ENCODE assay signal across 24 mouse cellular contexts in the genomic region with DNA sequence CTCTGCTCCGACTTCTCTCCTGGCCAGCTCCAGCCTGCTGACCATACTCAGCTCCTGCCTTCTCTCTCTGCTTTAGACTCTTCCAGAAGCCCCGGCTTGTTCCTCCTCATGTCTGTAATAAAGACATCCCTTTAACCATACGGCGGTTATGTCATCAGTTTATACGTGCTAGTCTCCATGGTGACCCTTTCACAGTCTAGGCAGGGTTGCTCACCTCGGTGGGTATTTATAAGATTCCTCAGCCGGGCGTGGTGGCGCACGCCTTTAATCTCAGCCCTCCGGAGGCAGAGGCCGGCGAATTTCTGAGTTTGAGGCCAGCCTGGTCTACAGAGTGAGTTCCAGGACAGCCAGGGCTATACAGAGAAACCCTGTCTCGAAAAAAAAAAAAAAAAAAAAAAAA. TPM values are rescaled to one million over a fixed set of nuclear protein-coding genes. Genes with fewer than 3 reads are reported as not detected.
DNase-seq lines count a peak whose midpoint lies in the region; ATAC-seq and TF ChIP-seq lines count a peak whose summit lies in the region.
"Had no signal": no experiment of that assay in that cellular context is flagged by ENCODE, and none has a peak within 500 bp of the region (broad histone marks: within the 10 kb centered on the region; RNA-seq: fewer than 3 reads in every experiment).

No protein-coding gene starts in this region.

- DNase-seq in heart, adult 18-20 months, result no peak
- DNase-seq in midbrain, embryonic 11.5 days (ENCODE audit: low spot score, missing footprints), result peak; percentile 33
- DNase-seq in midbrain, postnatal 0 days (ENCODE audit: low spot score), result no peak
- DNase-seq in R1 (ENCODE audit: low read depth, low spot score), result peak; percentile 85
- no peak for DNase-seq in thymus, postnatal 4 days
- no peak for DNase-seq in liver, postnatal 0 days
- DNase-seq: adrenal gland, postnatal 14 days; B cell, adult 2 months; cerebellum, adult 8-10 months; cerebellum, postnatal 36 days; embryo, embryonic 11 days; gastrocnemius, postnatal 36 days; kidney, adult 11 months; kidney, postnatal 36 days; lung, adult 18-20 months; lung, postnatal 14 days; thymus, postnatal 14 days had no signal

- ATAC-seq in heart, embryonic 11.5 days (replicated peaks; ENCODE audit: insufficient number of reproducible peaks, low FRiP score, low TSS enrichment), result no peak
- ATAC-seq in midbrain, embryonic 11.5 days (ENCODE audit: low FRiP score), result no peak
- ATAC-seq in midbrain, postnatal 0 days (ENCODE audit: low FRiP score), result no peak
- no peak for ATAC-seq in liver, postnatal 0 days
- ATAC-seq: activated CD4-positive, CD25-positive, alpha-beta regulatory T cell, adult 4 months; forebrain, embryonic 15.5 days had no signal

- H3K9me3 ChIP-seq in heart, embryonic 11.5 days (replicated peaks; ENCODE audit: control insufficient read depth, low read length), result no peaks in the 10 kb centered on the region
- H3K9me3 ChIP-seq in midbrain, embryonic 11.5 days (ENCODE audit: control insufficient read depth, low read length), result no peaks in the 10 kb centered on the region
- no peaks in the 10 kb centered on the region for H3K9me3 ChIP-seq in midbrain, postnatal 0 days (ENCODE audit: low read length)
- H3K9me3 ChIP-seq in liver, postnatal 0 days (ENCODE audit: low read length), result no peaks in the 10 kb centered on the region
- H3K9me3 ChIP-seq: forebrain, embryonic 15.5 days; hindbrain, embryonic 15.5 days; kidney, embryonic 15.5 days; midbrain, embryonic 12.5 days had no signal

- no peak for TF ChIP-seq CTCF in midbrain, postnatal 0 days (IDR thresholded peaks at IDR 0.05)
- TF ChIP-seq CTCF in liver, postnatal 0 days (IDR thresholded peaks at IDR 0.05; ENCODE audit: low read depth), result no peak

- no peaks in the 10 kb centered on the region for H3K36me3 ChIP-seq in heart, embryonic 11.5 days (ENCODE audit: control insufficient read depth, insufficient read depth, low read length)
- no peaks in the 10 kb centered on the region for H3K36me3 ChIP-seq in midbrain, embryonic 11.5 days (ENCODE audit: control insufficient read depth, insufficient read depth, low read length)
- no peaks in the 10 kb centered on the region for H3K36me3 ChIP-seq in midbrain, postnatal 0 days (ENCODE audit: insufficient read depth, low read length)
- 0 out of 2 replicates have a peak, but pooled peaks cover 2% of the 10 kb centered on the region for H3K36me3 ChIP-seq in liver, postnatal 0 days (replicated peaks; ENCODE audit: insufficient read depth, low read length)
- H3K36me3 ChIP-seq: forebrain, embryonic 15.5 days; hindbrain, embryonic 15.5 days; kidney, embryonic 15.5 days; midbrain, embryonic 12.5 days had no signal

- WGBS in heart, embryonic 11.5 days (ENCODE audit: insufficient replicate concordance), result 71% methylated on average over 14 of the region's 14 CpGs
- 76% methylated on average over 13 of the region's 14 CpGs for WGBS in midbrain, embryonic 11.5 days
- WGBS in midbrain, postnatal 0 days, result 63% methylated on average over 13 of the region's 14 CpGs
- 80% methylated on average over 13 of the region's 14 CpGs for WGBS in liver, postnatal 0 days (ENCODE audit: insufficient replicate concordance)

- H3K4me3 ChIP-seq in heart, embryonic 11.5 days (ENCODE audit: low read depth, low read length), result no peak overlapping the region
- H3K4me3 ChIP-seq in midbrain, embryonic 11.5 days (ENCODE audit: low read depth, low read length), result no peak overlapping the region
- H3K4me3 ChIP-seq in midbrain, postnatal 0 days (ENCODE audit: low read depth, low read length), result no peak overlapping the region
- no peak overlapping the region for H3K4me3 ChIP-seq in liver, postnatal 0 days (ENCODE audit: low read depth, low read length)
- H3K4me3 ChIP-seq: forebrain, embryonic 15.5 days; hindbrain, embryonic 15.5 days; kidney, embryonic 15.5 days; midbrain, embryonic 12.5 days had no signal

- 0 out of 2 replicates have a peak, but pooled peaks cover 6% of the 10 kb centered on the region for H3K4me1 ChIP-seq in heart, embryonic 11.5 days (ENCODE audit: control insufficient read depth, insufficient read depth, low read length)
- peaks cover 5% of the 10 kb centered on the region for H3K4me1 ChIP-seq in midbrain, embryonic 11.5 days (ENCODE audit: control insufficient read depth, insufficient read depth, low read length)
- H3K4me1 ChIP-seq in midbrain, postnatal 0 days (ENCODE audit: insufficient read depth, low read length), result 0 out of 2 replicates have a peak, but pooled peaks cover 4% of the 10 kb centered on the region
- peaks cover 4% of the 10 kb centered on the region; the same call in 1 of the 2 replicates for H3K4me1 ChIP-seq in liver, postnatal 0 days (ENCODE audit: insufficient read depth)

- H3K27ac ChIP-seq in heart, embryonic 11.5 days (ENCODE audit: low read depth, low read length), result no peak overlapping the region
- H3K27ac ChIP-seq in midbrain, embryonic 11.5 days (ENCODE audit: low read depth, low read length), result no peak overlapping the region
- H3K27ac ChIP-seq in midbrain, postnatal 0 days (ENCODE audit: low read depth, low read length), result no peak overlapping the region
- H3K27ac ChIP-seq in liver, postnatal 0 days (ENCODE audit: low read depth), result no peak overlapping the region
- H3K27ac ChIP-seq: forebrain, embryonic 15.5 days; hindbrain, embryonic 15.5 days; kidney, embryonic 15.5 days; midbrain, embryonic 12.5 days had no signal

- H3K27me3 ChIP-seq in heart, embryonic 11.5 days (ENCODE audit: control insufficient read depth, insufficient read depth, low read length), result no peaks in the 10 kb centered on the region
- no peaks in the 10 kb centered on the region for H3K27me3 ChIP-seq in midbrain, embryonic 11.5 days (ENCODE audit: control insufficient read depth, insufficient read depth, low read length)
- no peaks in the 10 kb centered on the region for H3K27me3 ChIP-seq in midbrain, postnatal 0 days (ENCODE audit: insufficient read depth, low read length)
- no peaks in the 10 kb centered on the region for H3K27me3 ChIP-seq in liver, postnatal 0 days (ENCODE audit: insufficient read depth, low read length)
- H3K27me3 ChIP-seq: forebrain, embryonic 15.5 days; hindbrain, embryonic 15.5 days; kidney, embryonic 15.5 days; midbrain, embryonic 12.5 days had no signal

- TF ChIP-seq EP300 in liver, postnatal 0 days (IDR thresholded peaks at IDR 0.05; ENCODE audit: low read depth), result no peak

- H3K9ac ChIP-seq in heart, embryonic 11.5 days (ENCODE audit: low read depth, low read length), result 0 out of 2 replicates have a peak overlapping the region, but pooled peaks have one; percentile 46
- no peak overlapping the region for H3K9ac ChIP-seq in midbrain, embryonic 11.5 days (ENCODE audit: low read length)
- no peak overlapping the region for H3K9ac ChIP-seq in midbrain, postnatal 0 days (replicated peaks; ENCODE audit: low read length, poor library complexity, severe bottlenecking)
- no peak overlapping the region for H3K9ac ChIP-seq in liver, postnatal 0 days (replicated peaks)
- H3K9ac ChIP-seq: forebrain, embryonic 15.5 days; hindbrain, embryonic 15.5 days; kidney, embryonic 15.5 days; midbrain, embryonic 12.5 days had no signal

- no peak overlapping the region for H3K4me2 ChIP-seq in heart, embryonic 11.5 days
- H3K4me2 ChIP-seq in midbrain, embryonic 11.5 days, result no peak overlapping the region
- H3K4me2 ChIP-seq in midbrain, postnatal 0 days (ENCODE audit: low read depth, low read length, poor library complexity, severe bottlenecking), result no peak overlapping the region
- H3K4me2 ChIP-seq in liver, postnatal 0 days (ENCODE audit: low read depth, low read length), result no peak overlapping the region
- H3K4me2 ChIP-seq: forebrain, embryonic 15.5 days; hindbrain, embryonic 15.5 days; kidney, embryonic 15.5 days; liver, embryonic 11.5 days; midbrain, embryonic 12.5 days had no signal

RNA-seq across cellular contexts. Expression of a gene that starts 51.1 kb away (rescaled TPM):
- polyA plus RNA-seq in heart, embryonic 11.5 days (2014; fragmentation: Nextera tagmentation; extraction: Ambion mirVana), result 7.3 and 8.6 TPM in 2 replicates
- 10 to 100 TPM; 92.7 to 96.6 TPM for total RNA-seq in heart, adult 18-20 months (2021)
- 1.7 and 2.8 TPM in 2 replicates for polyA plus RNA-seq in midbrain, embryonic 11.5 days (2014; fragmentation: Nextera tagmentation; extraction: Ambion mirVana)
- total RNA-seq in midbrain, postnatal 0 days (2014; rRNA removed), result 48.7 and 50.6 TPM in 2 replicates
- polyA plus RNA-seq in midbrain, postnatal 0 days (2015; fragmentation: Nextera tagmentation; extraction: Ambion mirVana), result 62.3 and 75.3 TPM in 2 replicates
- polyA plus RNA-seq in liver, postnatal 0 days (2015; fragmentation: Nextera tagmentation; extraction: Ambion mirVana), result 106 and 121 TPM in 2 replicates

Comparison
In these comparisons a context has a peak if more than half of its experiments do, and no peak if none do; other contexts are left out.
1. DNase-seq: peak in midbrain, embryonic 11.5 days (single experiment) and R1 (single experiment); none in heart, adult 18-20 months (0 of 2), midbrain, postnatal 0 days (single experiment), thymus, postnatal 4 days (single experiment) and liver, postnatal 0 days (single experiment).